Mouse (Mus musculus) layer of hippocampus, adult 8-10 months (tissue): ENCODE results near the gene Scyl1. TPM values are rescaled to one million over a fixed set of nuclear protein-coding genes. Genes with fewer than 3 reads are reported as not detected.

Experiments
- DNase-seq, 2 experiments: peaks; one replicate each; pipeline ENCODE4 v3.0.0; 2022; ENCODE audit warnings: low spot score in 2 of 2
- total RNA-seq, 4 experiments: library from RNA; stranded (reverse); gene quantifications; 2 replicates each; pipeline ENCODE4 v1.2.4; 2022

Gene Scyl1
- total RNA-seq, 4 experiments from 2014 or later, result 77.7 to 94.4 (median 88.1) TPM

- DNase-seq, result no peak
Observed at GRCm38 (mm10) chr19:5787920-5788319, 16.7 kb upstream of the Scyl1 start.

GRCm38 (mm10) chr19:5787128-5787635 is 16.0 kb upstream of the Scyl1 start:
- DNase-seq, result peak; percentile 83 to 89

- DNase-seq, result peak in 1 of 2 experiments; percentile 91
Observed at GRCm38 (mm10) chr19:5786441-5787114, 15.4 kb upstream of the Scyl1 start.

GRCm38 (mm10) chr19:5784958-5785577 is 13.8 kb upstream of the Scyl1 start:
- no peak for DNase-seq

GRCm38 (mm10) chr19:5782121-5782520 is 10.9 kb upstream of the Scyl1 start:
- DNase-seq, result no peak

GRCm38 (mm10) chr19:5781532-5781931 is 10.3 kb upstream of the Scyl1 start:
- DNase-seq, result no peak

- DNase-seq, result no peak
Observed at GRCm38 (mm10) chr19:5780203-5780602, 9.0 kb upstream of the Scyl1 start.

GRCm38 (mm10) chr19:5778312-5778711 is 7.1 kb upstream of the Scyl1 start:
- no peak for DNase-seq

GRCm38 (mm10) chr19:5777387-5778032 is 6.3 kb upstream of the Scyl1 start:
- DNase-seq, result no peak

GRCm38 (mm10) chr19:5770311-5770710 is 908 bp downstream of the Scyl1 start:
- no peak for DNase-seq

GRCm38 (mm10) chr19:5767271-5767670 is 3.9 kb downstream of the Scyl1 start:
- no peak for DNase-seq

- DNase-seq, result no peak
Observed at GRCm38 (mm10) chr19:5763163-5763562, 8.1 kb downstream of the Scyl1 start.

GRCm38 (mm10) chr19:5758878-5759403 is 12.3 kb downstream of the Scyl1 start:
- DNase-seq, result no peak

GRCm38 (mm10) chr19:5756991-5757636 is 14.1 kb downstream of the Scyl1 start:
- no peak for DNase-seq

GRCm38 (mm10) chr19:5756321-5756985 is 14.8 kb downstream of the Scyl1 start:
- peak; percentile 79 to 80 for DNase-seq

- no peak for DNase-seq
Observed at GRCm38 (mm10) chr19:5751742-5752141, 19.5 kb downstream of the Scyl1 start.

GRCm38 (mm10) chr19:5750951-5751350 is 20.3 kb downstream of the Scyl1 start:
- no peak for DNase-seq

GRCm38 (mm10) chr19:5749476-5749875 is 21.7 kb downstream of the Scyl1 start:
- DNase-seq, result no peak

- DNase-seq, result no peak
Observed at GRCm38 (mm10) chr19:5746907-5747363, 24.3 kb downstream of the Scyl1 start.

GRCm38 (mm10) chr19:5745756-5746710 is 25.2 kb downstream of the Scyl1 start:
- no peak for DNase-seq
